In the genomic region with DNA sequence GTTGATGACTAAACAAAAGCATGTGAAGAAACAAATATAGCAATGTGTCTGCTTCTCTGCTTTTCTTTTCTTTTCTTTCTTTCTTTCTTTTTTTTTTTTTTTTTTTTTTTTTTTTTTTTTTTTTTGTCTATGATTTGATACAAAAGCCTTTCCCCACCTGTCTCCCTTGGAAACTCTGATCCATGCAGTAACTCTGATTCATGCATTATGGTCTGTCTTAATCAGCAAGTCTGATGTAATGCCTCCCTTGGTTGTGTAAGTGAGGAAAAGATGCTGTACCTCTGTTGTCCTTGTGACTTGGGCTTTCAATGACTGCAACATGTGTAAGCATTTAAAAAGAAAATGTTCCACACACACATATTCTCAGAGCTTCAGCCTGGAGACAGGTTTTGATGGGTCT, we compare ENCODE assay signal across 24 mouse cellular contexts.
DNase-seq lines count a peak whose midpoint lies in the region; ATAC-seq and TF ChIP-seq lines count a peak whose summit lies in the region.
"Had no signal": no experiment of that assay in that cellular context is flagged by ENCODE, and none has a peak within 500 bp of the region (broad histone marks: within the 10 kb centered on the region; RNA-seq: fewer than 3 reads in every experiment).

No protein-coding gene starts in this region.

- no peaks in the 10 kb centered on the region for H3K27me3 ChIP-seq in limb, embryonic 15.5 days
- H3K27me3 ChIP-seq: kidney, embryonic 15.5 days; liver, embryonic 12.5 days; midbrain, embryonic 12.5 days had no signal

- TF ChIP-seq CTCF in embryonic fibroblast, embryonic 13.5 days (IDR thresholded peaks at IDR 0.05; ENCODE audit: borderline replicate concordance, insufficient read depth, low read length) = no peak

- no peak overlapping the region for H3K4me2 ChIP-seq in limb, embryonic 15.5 days
- H3K4me2 ChIP-seq: heart, embryonic 11.5 days; kidney, embryonic 15.5 days; liver, embryonic 12.5 days; midbrain, embryonic 12.5 days had no signal

- H3K4me1 ChIP-seq in ES-E14 (ENCODE audit: control insufficient read depth in 2 of 2, insufficient read depth in 2 of 2, low read length in 2 of 2, poor library complexity in 1 of 2) = no peaks in the 10 kb centered on the region
- peaks cover 9% of the 10 kb centered on the region for H3K4me1 ChIP-seq in embryonic fibroblast, embryonic 13.5 days (ENCODE audit: control insufficient read depth, insufficient read depth, low read length)
- H3K4me1 ChIP-seq in limb, embryonic 15.5 days = peaks cover 6% of the 10 kb centered on the region
- H3K4me1 ChIP-seq: liver, embryonic 12.5 days had no signal

- no peak overlapping the region for H3K4me3 ChIP-seq in ES-E14 (ENCODE audit: insufficient read depth in 1 of 2, low read depth in 1 of 2, low read length in 2 of 2, poor library complexity in 1 of 2, severe bottlenecking in 1 of 2)
- no peak overlapping the region for H3K4me3 ChIP-seq in embryonic fibroblast, embryonic 13.5 days (ENCODE audit: insufficient read depth, low read length)
- no peak overlapping the region for H3K4me3 ChIP-seq in limb, embryonic 15.5 days
- H3K4me3 ChIP-seq: kidney, embryonic 15.5 days; liver, embryonic 12.5 days; midbrain, embryonic 12.5 days had no signal

- H3K9ac ChIP-seq in ES-E14 (ENCODE audit: insufficient read depth, low read depth, low read length, poor library complexity, severe bottlenecking) = no peak overlapping the region
- no peak overlapping the region for H3K9ac ChIP-seq in limb, embryonic 15.5 days
- H3K9ac ChIP-seq: forebrain, postnatal 0 days; kidney, embryonic 15.5 days; liver, embryonic 12.5 days; midbrain, embryonic 12.5 days had no signal

- H3K27ac ChIP-seq in ES-E14 (ENCODE audit: insufficient read depth, low read depth, low read length, poor library complexity, severe bottlenecking) = no peak overlapping the region
- peak overlapping the region; percentile 100 for H3K27ac ChIP-seq in embryonic fibroblast, embryonic 13.5 days (ENCODE audit: insufficient read depth, low read length)
- 0 out of 2 replicates have a peak overlapping the region, but pooled peaks have one; percentile 24 for H3K27ac ChIP-seq in limb, embryonic 15.5 days
- H3K27ac ChIP-seq: kidney, embryonic 15.5 days; liver, embryonic 12.5 days; midbrain, embryonic 12.5 days had no signal

- H3K36me3 ChIP-seq in ES-E14 (ENCODE audit: control insufficient read depth, insufficient read depth, low read length, poor library complexity, severe bottlenecking) = no peaks in the 10 kb centered on the region
- H3K36me3 ChIP-seq in limb, embryonic 15.5 days = no peaks in the 10 kb centered on the region
- H3K36me3 ChIP-seq: G1E; kidney, embryonic 15.5 days; liver, embryonic 12.5 days; midbrain, embryonic 12.5 days had no signal

- no peaks in the 10 kb centered on the region for H3K9me3 ChIP-seq in ES-E14 (ENCODE audit: control insufficient read depth, insufficient read depth, low read depth, low read length)
- no peaks in the 10 kb centered on the region for H3K9me3 ChIP-seq in limb, embryonic 15.5 days
- H3K9me3 ChIP-seq: kidney, embryonic 15.5 days; liver, embryonic 12.5 days; midbrain, embryonic 12.5 days had no signal

- no peak for TF ChIP-seq POLR2A in embryonic fibroblast, embryonic 13.5 days (IDR thresholded peaks at IDR 0.05; ENCODE audit: low read depth, low read length)

- in situ Hi-C loops in ES-E14 (cut with MboI; ENCODE audit: low sequenced_read_pairs in 2 of 2, unreplicated experiment in 2 of 2) = no loop called here

- ATAC-seq in limb, embryonic 15.5 days (ENCODE audit: insufficient number of reproducible peaks, low FRiP score, low TSS enrichment, low read depth) = no peak
- ATAC-seq: activated CD4-positive, CD25-positive, alpha-beta regulatory T cell, adult 4 months; forebrain, postnatal 0 days; liver, embryonic 12.5 days had no signal

- DNase-seq in 3T3-L1 (ENCODE audit: low read depth, low spot score) (peak; percentile 87), ES-E14 (ENCODE audit: low read depth, low spot score) (no peak)
- DNase-seq in left cerebral cortex, postnatal 14 days (ENCODE audit: low spot score in 2 of 2) = no peak
- no peak for DNase-seq in frontal cortex, adult 2 months (ENCODE audit: extremely low spot score in 1 of 2, low spot score in 1 of 2)
- no peak for DNase-seq in thymus, postnatal 14 days
- DNase-seq: adrenal gland, adult 8-10 months; cerebellum, adult 2 months; cerebellum, postnatal 25 days; embryo, embryonic 11 days; forebrain, postnatal 0 days; kidney, adult 11 months; kidney, postnatal 36 days; lung, adult 18-20 months; lung, postnatal 10 days; right cerebral cortex, postnatal 14 days; thymus, postnatal 36 days had no signal

- intact Hi-C loops in left cerebral cortex, postnatal 14 days (cut with DNase I) = no loop called here

TF ChIP-seq in ES-E14, 5 proteins besides CTCF, POLR2A, EP300 and RAD21:
- TF ChIP-seq CHD2 (IDR thresholded peaks at IDR 0.05; ENCODE audit: low read depth, low read length) (no peak), ZNF384 (IDR thresholded peaks at IDR 0.05; ENCODE audit: low read depth, low read length) (peak; percentile 57)
